Mouse (Mus musculus): Measurements from ENCODE around the gene Serpinb1a. TPM values are rescaled to one million over a fixed set of nuclear protein-coding genes. Genes with fewer than 3 reads are reported as not detected.
A peak's percentile ranks its signal among the peaks of the same experiment; 100 is the strongest.
"Not testable (repeated sequence)": the region's sequence is repeated elsewhere in the genome, so short reads cannot be mapped to it uniquely, and the experiment has no call there.

Gene Serpinb1a
- 14.6 and 18.0 TPM in 2 replicates for polyA plus RNA-seq (2012; rRNA removed)

DNA sequence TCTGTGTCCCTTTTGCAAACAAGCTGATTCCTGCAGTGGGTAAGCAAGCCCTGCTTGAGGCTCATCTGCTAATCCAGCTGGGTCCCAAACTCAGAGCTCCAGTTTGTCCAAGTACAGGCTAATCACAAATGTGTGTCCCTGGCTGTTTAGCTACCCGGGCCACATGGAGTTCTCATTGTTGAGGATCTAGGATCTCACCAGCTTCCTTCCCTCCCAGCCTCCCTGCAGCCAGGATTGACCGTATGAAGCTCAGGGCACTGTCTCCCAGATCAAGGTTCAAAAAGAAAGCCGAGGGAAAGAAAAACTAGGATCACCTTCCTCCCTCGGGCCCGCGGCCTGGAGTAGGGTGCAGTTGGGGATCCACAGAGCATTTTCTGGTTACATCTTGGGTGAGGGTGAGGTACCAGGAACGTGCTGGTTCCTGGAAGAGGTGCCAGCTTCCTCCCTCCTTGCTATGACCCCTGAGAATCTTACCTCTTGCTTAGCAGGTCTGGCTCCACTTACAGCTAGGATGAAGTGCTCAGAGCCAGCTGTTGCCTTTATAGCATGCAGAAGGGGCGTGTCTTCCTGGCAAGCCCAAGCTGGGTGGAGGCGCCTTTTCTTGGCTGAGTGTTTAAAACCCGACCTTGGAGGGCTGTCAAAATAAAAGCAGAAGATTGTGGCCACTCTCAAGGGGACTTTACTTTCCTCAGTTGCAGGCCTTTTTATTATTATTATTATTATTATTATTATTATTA is at the start of gene Serpinb1a:
Serpinb1a (minus strand) TSS at position 518 of the 737 bp plus-strand sequence.
- DNase-seq (ENCODE audit: low spot score) = no peak

DNA sequence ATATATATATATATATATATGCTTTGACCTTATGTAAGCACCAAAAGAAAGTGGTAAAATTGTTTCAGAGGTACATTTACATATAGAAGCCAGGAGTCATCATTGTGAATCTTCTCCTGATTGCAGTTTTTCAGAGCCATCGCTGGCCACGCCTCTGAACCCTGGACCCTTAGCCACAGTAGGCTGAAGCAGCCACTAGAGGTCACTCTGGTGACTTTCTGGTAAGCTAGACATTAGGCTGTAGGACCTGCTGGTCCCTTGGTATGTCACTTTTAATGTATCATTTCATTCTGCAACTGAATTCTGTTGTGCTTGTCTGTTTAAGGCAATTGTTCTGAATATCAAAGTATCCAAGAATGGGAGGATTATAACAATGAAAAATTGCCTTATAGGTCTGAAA is 49.7 kb upstream of the Serpinb1a start:
- no peak for DNase-seq (ENCODE audit: low spot score)

DNA sequence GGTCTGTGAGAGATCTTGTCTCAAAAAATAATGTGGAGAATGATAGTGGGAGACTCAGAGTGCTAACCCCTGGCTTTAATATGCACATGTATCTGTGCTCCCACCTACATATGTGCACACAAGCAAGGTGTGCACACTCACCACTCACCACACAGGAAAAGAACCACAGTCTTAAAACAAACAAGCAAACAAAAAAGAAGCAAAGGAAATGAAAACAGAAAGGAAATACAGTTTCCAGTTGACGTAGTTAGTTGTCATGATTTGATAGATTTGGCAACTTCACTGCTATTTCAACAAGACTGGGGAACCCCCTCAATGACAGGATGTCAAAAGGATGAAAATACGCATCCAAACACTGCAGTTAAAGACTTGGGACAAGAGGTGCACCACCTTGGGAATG is 48.1 kb upstream of the Serpinb1a start:
- not testable (repeated sequence) for DNase-seq (ENCODE audit: low spot score)

DNA sequence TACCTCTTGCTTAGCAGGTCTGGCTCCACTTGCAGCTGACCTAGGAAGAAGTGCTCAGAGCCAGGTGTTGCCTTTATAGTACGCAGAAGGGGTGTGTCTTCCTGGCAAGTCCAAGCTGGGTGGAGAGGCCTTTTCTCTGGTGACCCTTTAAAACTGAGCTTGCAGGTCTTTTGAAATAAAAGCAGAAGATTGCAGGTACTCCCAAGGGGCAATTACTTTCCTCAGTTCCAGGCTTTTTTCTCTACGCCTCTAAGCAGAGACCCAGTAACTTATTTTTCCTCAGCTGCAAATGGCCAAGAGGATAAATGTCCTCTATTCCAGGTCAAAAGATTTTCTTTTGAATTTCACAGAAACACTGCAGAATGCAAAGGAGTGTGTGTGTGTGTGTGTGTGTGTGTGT is 47.1 kb upstream of the Serpinb1a start, which contains the start of gene Serpinb1c:
Serpinb1c (minus strand) TSS at position 101 of the 400 bp plus-strand sequence.
- DNase-seq (ENCODE audit: low spot score) = no peak

DNA sequence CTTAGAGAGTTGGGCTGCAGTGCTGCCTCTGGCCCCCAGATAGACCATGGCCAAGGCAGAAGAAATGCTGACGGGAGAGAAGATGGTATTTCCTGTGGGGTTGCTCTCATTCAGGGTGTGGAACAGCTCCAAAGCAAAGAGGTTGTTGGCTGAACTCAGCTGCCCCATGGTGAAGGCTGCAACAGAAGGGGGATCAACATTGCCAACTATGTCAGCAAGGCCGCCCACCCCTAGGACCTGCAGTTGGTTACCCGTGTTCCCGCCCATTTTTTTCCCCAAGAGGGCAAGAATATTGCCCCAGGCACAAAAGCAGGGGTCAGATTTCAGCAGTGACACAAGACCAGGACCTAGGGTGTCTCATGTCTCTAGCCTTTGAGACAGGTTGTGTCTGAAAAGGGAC is 45.9 kb upstream of the Serpinb1a start:
- no peak for DNase-seq (ENCODE audit: low spot score)

GRCm38 (mm10) chr13:32884755-32885154 is 33.8 kb upstream of the Serpinb1a start:
- DNase-seq (ENCODE audit: low spot score) = no peak

DNA sequence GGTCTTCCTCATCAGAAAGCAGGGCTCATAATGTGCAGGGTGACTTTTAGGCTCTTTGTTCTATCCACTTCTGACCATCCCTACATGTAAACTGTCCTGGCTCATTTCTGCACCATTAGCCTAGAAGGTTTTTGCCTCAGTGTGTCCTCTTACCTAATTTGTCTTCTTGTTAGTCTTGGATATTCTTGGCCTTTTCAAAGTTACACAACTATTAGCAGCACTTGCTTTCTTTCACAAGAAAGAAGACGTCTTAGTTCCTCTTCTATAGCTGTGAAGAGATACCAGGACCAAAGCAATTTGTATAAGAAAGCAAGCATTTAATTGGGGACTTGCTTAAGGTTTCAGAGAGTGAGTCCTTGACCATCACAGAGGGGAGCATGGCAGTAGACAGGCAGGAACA is 22.9 kb upstream of the Serpinb1a start:
- no peak for DNase-seq (ENCODE audit: low spot score)

DNA sequence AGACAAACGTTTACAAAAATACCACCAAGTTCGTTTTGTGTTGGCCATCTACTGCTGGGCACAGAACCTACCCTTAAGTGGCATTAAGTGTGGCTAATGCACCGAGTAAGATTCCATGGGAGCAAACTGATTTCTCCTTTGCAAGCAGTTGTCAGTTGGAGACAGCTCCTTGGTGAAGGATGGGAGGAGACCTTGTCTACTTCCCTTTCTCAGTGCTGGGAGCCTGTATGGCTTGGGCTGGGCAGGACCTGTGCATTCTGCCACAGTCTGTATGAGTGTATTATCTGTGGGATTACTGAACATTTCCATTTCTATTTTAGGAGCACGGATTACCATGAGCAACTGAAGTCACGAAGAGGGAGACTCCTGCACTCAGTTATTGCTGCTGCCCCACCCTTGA is 17.9 kb upstream of the Serpinb1a start:
- no peak for DNase-seq (ENCODE audit: low spot score)

DNA sequence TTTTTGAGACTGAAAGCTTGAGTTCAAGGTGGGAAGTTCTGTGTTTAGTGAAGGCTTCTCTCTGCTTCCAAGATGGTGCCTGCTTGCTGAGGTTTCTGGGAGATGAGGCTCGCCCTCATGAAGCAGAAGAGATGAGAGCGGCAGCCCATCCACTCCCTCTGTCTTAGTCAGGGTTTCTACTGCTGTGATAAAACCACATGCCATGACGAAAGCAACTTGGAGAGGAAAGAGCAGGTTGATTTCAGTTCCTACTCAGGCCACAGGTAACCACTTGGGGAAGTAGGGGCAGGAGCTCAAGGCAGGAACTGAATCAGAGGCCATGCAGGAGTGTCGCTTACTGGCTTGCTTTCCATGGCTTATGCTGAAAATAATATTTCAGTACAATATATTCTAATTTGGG is 17.2 kb upstream of the Serpinb1a start:
- DNase-seq (ENCODE audit: low spot score) = not testable (repeated sequence)

DNA sequence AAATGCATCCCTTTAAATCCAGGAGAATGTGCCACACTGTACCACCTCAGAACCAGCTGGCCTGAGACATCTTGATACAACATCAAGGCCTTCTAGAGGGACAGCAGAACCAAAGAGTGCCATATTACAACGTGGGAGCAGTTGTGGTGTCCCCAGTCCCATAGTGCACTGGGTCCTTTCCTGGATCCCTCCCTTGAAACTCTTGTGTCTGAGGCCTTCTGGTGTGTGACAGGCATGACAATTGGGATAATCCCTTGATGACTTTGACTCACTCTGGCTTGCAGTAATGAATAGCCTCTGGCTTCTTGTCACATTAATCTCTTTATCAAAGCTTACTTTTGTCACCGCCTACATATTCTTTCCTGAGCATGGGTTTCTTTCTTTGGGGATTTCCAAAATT is 16.0 kb upstream of the Serpinb1a start:
- no peak for DNase-seq (ENCODE audit: low spot score)

DNA sequence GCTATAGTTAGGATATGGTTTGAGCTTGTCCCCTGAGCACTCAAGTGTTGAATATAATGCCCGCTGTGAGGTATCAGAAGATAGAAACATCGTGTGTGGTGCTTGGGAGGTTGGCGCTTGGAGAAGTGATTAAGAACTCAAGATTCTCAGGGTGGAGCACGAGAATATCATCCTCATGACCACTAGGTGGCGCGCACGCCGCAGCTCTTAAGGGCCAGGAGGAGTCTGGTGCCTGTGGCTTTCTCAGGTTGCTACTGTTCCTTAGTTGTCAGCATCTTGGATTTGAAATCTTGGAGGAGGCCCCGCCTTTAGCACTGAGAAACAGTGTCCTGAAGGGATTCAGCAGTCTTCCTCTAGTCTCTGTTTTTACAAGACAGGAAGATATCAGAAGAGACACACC is 15.5 kb upstream of the Serpinb1a start:
- DNase-seq (ENCODE audit: low spot score) = peak; percentile 45

GRCm38 (mm10) chr13:32865591-32865990 is 14.6 kb upstream of the Serpinb1a start:
- no peak for DNase-seq (ENCODE audit: low spot score)

DNA sequence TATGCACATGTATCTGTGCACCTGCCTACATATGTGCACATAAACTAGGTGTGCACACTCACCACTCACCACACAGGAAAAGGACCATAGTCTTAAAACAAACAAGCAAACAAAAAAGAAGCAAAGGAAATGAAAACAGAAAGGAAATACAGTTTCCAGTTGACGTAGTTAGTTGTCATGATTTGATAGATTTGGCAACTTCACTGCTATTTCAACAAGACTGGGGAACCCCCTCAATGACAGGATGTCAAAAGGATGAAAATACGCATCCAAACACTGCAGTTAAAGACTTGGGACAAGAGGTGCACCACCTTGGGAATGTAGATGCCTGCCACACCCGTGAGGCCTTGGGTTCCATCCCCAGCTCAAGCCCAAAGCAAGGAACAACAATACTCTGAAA is 13.5 kb upstream of the Serpinb1a start:
- not testable (repeated sequence) for DNase-seq (ENCODE audit: low spot score)

- DNase-seq (ENCODE audit: low spot score) = no peak
These were observed 12.5 kb upstream of the Serpinb1a start for GRCm38 (mm10) chr13:32863456-32863855.

- no peak for DNase-seq (ENCODE audit: low spot score)
These were observed 9.8 kb upstream of the Serpinb1a start for GRCm38 (mm10) chr13:32860821-32861220.

DNA sequence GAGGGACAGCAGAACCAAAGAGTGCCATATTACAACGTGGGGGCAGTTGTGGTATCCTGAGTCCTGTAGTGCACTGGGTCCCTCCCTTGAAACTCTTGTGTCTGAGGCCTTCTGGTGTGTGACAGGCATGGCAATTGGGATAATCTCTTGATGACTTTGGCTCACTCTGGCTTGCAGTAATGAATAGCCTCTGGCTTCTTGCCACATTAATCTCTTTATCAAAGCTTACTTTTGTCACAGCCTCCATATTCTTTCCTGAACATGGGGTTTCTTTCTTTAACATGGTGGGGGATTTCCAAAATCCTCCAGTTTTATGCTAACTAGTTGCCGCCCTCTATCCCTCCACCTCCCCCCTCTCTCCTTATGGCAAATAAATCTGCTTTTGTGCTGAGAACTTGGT is 2.1 kb upstream of the Serpinb1a start:
- DNase-seq (ENCODE audit: low spot score) = no peak

GRCm38 (mm10) chr13:32852539-32852938 is 1.6 kb upstream of the Serpinb1a start:
- DNase-seq (ENCODE audit: low spot score) = no peak

DNA sequence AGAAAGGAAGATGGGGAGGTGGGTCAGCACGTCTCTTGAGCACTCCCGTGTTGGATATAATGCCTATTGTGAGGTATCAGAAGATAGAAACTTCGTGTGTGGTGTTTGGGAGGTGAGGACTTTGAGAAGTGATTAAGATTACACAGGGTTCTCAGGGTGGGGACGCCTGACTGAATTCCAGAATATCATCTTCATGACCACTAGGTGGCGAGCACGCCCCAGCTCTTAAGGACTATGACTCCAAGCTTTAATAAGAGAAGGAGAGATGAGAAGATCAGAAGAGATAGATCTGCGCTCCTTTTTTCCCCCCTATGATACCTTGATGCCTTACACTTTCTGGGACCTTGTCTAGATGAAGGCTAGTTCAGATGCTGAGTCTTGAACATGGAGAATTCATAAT is 982 bp upstream of the Serpinb1a start:
- DNase-seq (ENCODE audit: low spot score) = no peak

GRCm38 (mm10) chr13:32850156-32850555 is 829 bp downstream of the Serpinb1a start:
- DNase-seq (ENCODE audit: low spot score) = no peak

GRCm38 (mm10) chr13:32849531-32850123 is 1.4 kb downstream of the Serpinb1a start:
- no peak for DNase-seq (ENCODE audit: low spot score)

- no peak for DNase-seq (ENCODE audit: low spot score)
These were observed 1.9 kb downstream of the Serpinb1a start for GRCm38 (mm10) chr13:32849092-32849491.

- no peak for DNase-seq (ENCODE audit: low spot score)
These were observed 4.8 kb downstream of the Serpinb1a start for GRCm38 (mm10) chr13:32846221-32846620.

DNA sequence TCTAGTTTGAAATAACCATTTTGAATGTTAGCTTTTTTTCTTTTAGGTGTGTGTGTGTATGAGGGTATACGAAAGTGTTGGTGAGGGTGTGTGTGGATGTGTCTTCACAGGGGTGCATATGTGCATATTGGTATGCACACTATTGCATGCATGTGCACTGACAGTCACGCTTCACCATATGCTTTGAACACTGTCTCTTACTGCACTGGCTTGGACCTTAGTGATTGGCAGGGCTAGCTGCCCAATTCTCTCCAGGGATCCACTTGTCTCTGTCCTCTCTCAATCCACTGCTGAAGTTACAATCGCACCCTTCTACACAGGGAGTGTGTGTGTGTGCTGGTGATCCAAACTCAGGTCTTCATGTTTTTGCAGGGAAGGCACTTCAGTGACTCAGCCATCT is 9.6 kb downstream of the Serpinb1a start:
- no peak for DNase-seq (ENCODE audit: low spot score)
